Mouse (Mus musculus) midbrain, embryonic 15.5 days (tissue): Measurements from ENCODE around the gene 6430531B16Rik. TPM values are rescaled to one million over a fixed set of nuclear protein-coding genes. Genes with fewer than 3 reads are reported as not detected.

Experiments
- ATAC-seq: fragments of 200-750 bp; cut with Nextera tagmentation; replicated peaks from 2 replicates; pipeline ENCODE4 v1.8.0; 2017; ENCODE audit warnings: moderate TSS enrichment
- H3K27ac ChIP-seq: fragments of 300-500 bp; sonication (generic); 2 replicates; pipeline ENCODE4 v1.5.1; 2015; ENCODE audit warnings: mild to moderate bottlenecking, inconsistent platforms
- H3K27me3 ChIP-seq: fragments of 300-500 bp; sonication (generic); replicated peaks from 2 replicates; pipeline ENCODE4 v1.6.1; 2015; ENCODE audit warnings: inconsistent platforms
- H3K36me3 ChIP-seq: fragments of 300-500 bp; sonication (generic); replicated peaks from 2 replicates; pipeline ENCODE4 v1.6.1; 2015; ENCODE audit warnings: inconsistent platforms
- H3K4me1 ChIP-seq: fragments of 300-500 bp; sonication (generic); 2 replicates; pipeline ENCODE4 v1.6.1; 2015; ENCODE audit warnings: inconsistent platforms
- H3K4me2 ChIP-seq: fragments of 300-500 bp; sonication (generic); 2 replicates; pipeline ENCODE4 v1.6.1; 2015; ENCODE audit warnings: inconsistent platforms, mild to moderate bottlenecking, moderate library complexity
- H3K4me3 ChIP-seq: fragments of 300-500 bp; sonication (generic); 2 replicates; pipeline ENCODE4 v1.5.1; 2015; ENCODE audit warnings: mild to moderate bottlenecking, inconsistent platforms
- H3K9ac ChIP-seq: fragments of 300-500 bp; sonication (generic); 2 replicates; pipeline ENCODE4 v1.6.1; 2015; ENCODE audit warnings: mild to moderate bottlenecking, inconsistent platforms
- H3K9me3 ChIP-seq: fragments of 300-500 bp; sonication (generic); 2 replicates; pipeline ENCODE4 v1.6.1; 2016; ENCODE audit warnings: inconsistent platforms
- WGBS: fragments of 180-500 bp; shearing (Covaris S2); methylation state at CpG from one replicate; pipeline ENCODE4 v1.1.7; 2015; ENCODE audit warnings: mixed read lengths; 5-methylcytosine and 5-hydroxymethylcytosine counted together
- polyA plus RNA-seq: library from polyadenylated mRNA; unstranded; fragments of >200 nt; fragmentation: Nextera tagmentation; extraction: Ambion mirVana; gene quantifications from 2 replicates; pipeline ENCODE4 v1.2.1, GENCODE M21; 2015

The 6430531B16Rik gene
- polyA plus RNA-seq, 1 experiment from 2014 or later, result 0.83 TPM

- H3K9me3 ChIP-seq, result no peaks in the 10 kb centered on the region
- H3K4me3 ChIP-seq, result no peak overlapping the region
- no peaks in the 10 kb centered on the region for H3K4me1 ChIP-seq
- no peaks in the 10 kb centered on the region for H3K36me3 ChIP-seq
- H3K4me2 ChIP-seq, result no peak overlapping the region
- H3K27me3 ChIP-seq, result no peaks in the 10 kb centered on the region
- no peak for ATAC-seq
- no peak overlapping the region for H3K9ac ChIP-seq
- WGBS, result 93% methylated on average over 9 of the region's 9 CpGs
- no peak overlapping the region for H3K27ac ChIP-seq
Measured at GRCm38 (mm10) chr7:139988272-139988671, 9.7 kb upstream of the 6430531B16Rik start.

GRCm38 (mm10) chr7:139984505-139984904, 6.0 kb upstream of the 6430531B16Rik start:
- ATAC-seq, result no peak
- H3K36me3 ChIP-seq, result no peaks in the 10 kb centered on the region
- no peaks in the 10 kb centered on the region for H3K4me1 ChIP-seq
- WGBS, result 93% methylated on average over 11 of the region's 11 CpGs
- no peaks in the 10 kb centered on the region for H3K27me3 ChIP-seq
- H3K9ac ChIP-seq, result no peak overlapping the region
- no peaks in the 10 kb centered on the region for H3K9me3 ChIP-seq
- H3K4me2 ChIP-seq, result no peak overlapping the region
- H3K4me3 ChIP-seq, result no peak overlapping the region
- no peak overlapping the region for H3K27ac ChIP-seq

GRCm38 (mm10) chr7:139982058-139982457, 3.5 kb upstream of the 6430531B16Rik start:
- H3K9me3 ChIP-seq, result no peaks in the 10 kb centered on the region
- no peak overlapping the region for H3K9ac ChIP-seq
- H3K27ac ChIP-seq, result no peak overlapping the region
- H3K36me3 ChIP-seq, result no peaks in the 10 kb centered on the region
- H3K4me2 ChIP-seq, result no peak overlapping the region
- WGBS, result 85% methylated on average over 11 of the region's 11 CpGs
- no peak overlapping the region for H3K4me3 ChIP-seq
- ATAC-seq, result no peak
- 0 out of 2 replicates have a peak, but pooled peaks cover 3% of the 10 kb centered on the region for H3K27me3 ChIP-seq
- peaks cover 12% of the 10 kb centered on the region for H3K4me1 ChIP-seq

GRCm38 (mm10) chr7:139980778-139981177, 2.2 kb upstream of the 6430531B16Rik start:
- H3K27ac ChIP-seq, result no peak overlapping the region
- H3K9me3 ChIP-seq, result no peaks in the 10 kb centered on the region
- no peak for ATAC-seq
- H3K36me3 ChIP-seq, result no peaks in the 10 kb centered on the region
- H3K4me3 ChIP-seq, result no peak overlapping the region
- no peak overlapping the region for H3K9ac ChIP-seq
- no peak overlapping the region for H3K4me2 ChIP-seq
- peaks cover 12% of the 10 kb centered on the region for H3K4me1 ChIP-seq
- peaks cover 3% of the 10 kb centered on the region; the same call in 1 of the 2 replicates for H3K27me3 ChIP-seq
- WGBS, result 70% methylated on average over 3 of the region's 3 CpGs

GRCm38 (mm10) chr7:139979011-139979719, 610 bp upstream of the 6430531B16Rik start:
- no peaks in the 10 kb centered on the region for H3K9me3 ChIP-seq
- peaks cover 12% of the 10 kb centered on the region for H3K4me1 ChIP-seq
- no peaks in the 10 kb centered on the region for H3K36me3 ChIP-seq
- H3K27ac ChIP-seq, result peak overlapping the region; percentile 55
- peak overlapping the region; percentile 92 for H3K4me2 ChIP-seq
- peak overlapping the region; percentile 63 for H3K9ac ChIP-seq
- H3K27me3 ChIP-seq, result peaks cover 3% of the 10 kb centered on the region; the same call in 1 of the 2 replicates
- peak; percentile 66 for ATAC-seq
- H3K4me3 ChIP-seq, result peak overlapping the region; percentile 59
- WGBS, result 42% methylated on average over 13 of the region's 13 CpGs

GRCm38 (mm10) chr7:139975471-139975870, 3.1 kb downstream of the 6430531B16Rik start:
- ATAC-seq, result no peak

GRCm38 (mm10) chr7:139974307-139974706, 4.2 kb downstream of the 6430531B16Rik start:
- H3K36me3 ChIP-seq, result no peaks in the 10 kb centered on the region
- no peaks in the 10 kb centered on the region for H3K9me3 ChIP-seq
- WGBS, result 87% methylated on average over 10 of the region's 10 CpGs
- H3K27me3 ChIP-seq, result peaks cover 3% of the 10 kb centered on the region; the same call in 1 of the 2 replicates
- ATAC-seq, result no peak
- H3K4me1 ChIP-seq, result peaks cover 11% of the 10 kb centered on the region
- H3K4me3 ChIP-seq, result no peak overlapping the region
- H3K9ac ChIP-seq, result no peak overlapping the region
- no peak overlapping the region for H3K27ac ChIP-seq
- H3K4me2 ChIP-seq, result no peak overlapping the region

More at GRCm38 (mm10) chr7:139975471-139975870, 3.1 kb downstream of the 6430531B16Rik start:
- Histone ChIP-seq H3K4me3 (no peak overlapping the region), H3K36me3 (no peaks in the 10 kb centered on the region), H3K4me2 (no peak overlapping the region), H3K9me3 (no peaks in the 10 kb centered on the region), H3K9ac (no peak overlapping the region), H3K27ac (no peak overlapping the region), H3K27me3 (peaks cover 3% of the 10 kb centered on the region; the same call in 1 of the 2 replicates), H3K4me1 (peaks cover 12% of the 10 kb centered on the region)
- 59% methylated on average over 5 of the region's 5 CpGs for WGBS

GRCm38 (mm10) chr7:139972923-139973331, 5.6 kb downstream of the 6430531B16Rik start:
- peaks cover 12% of the 10 kb centered on the region; the same call in 1 of the 2 replicates for H3K27me3 ChIP-seq
- H3K36me3 ChIP-seq, result no peaks in the 10 kb centered on the region
- no peak overlapping the region for H3K9ac ChIP-seq
- H3K4me3 ChIP-seq, result no peak overlapping the region
- no peak overlapping the region for H3K4me2 ChIP-seq
- peaks cover under 1% of the 10 kb centered on the region; the same call in 1 of the 2 replicates for H3K4me1 ChIP-seq
- ATAC-seq, result no peak
- no peak overlapping the region for H3K27ac ChIP-seq
- no peaks in the 10 kb centered on the region for H3K9me3 ChIP-seq

GRCm38 (mm10) chr7:139971436-139971835, 7.1 kb downstream of the 6430531B16Rik start:
- no peak overlapping the region for H3K4me3 ChIP-seq
- no peak overlapping the region for H3K9ac ChIP-seq
- 71% methylated on average over 6 of the region's 6 CpGs for WGBS

GRCm38 (mm10) chr7:139970979-139971378, 7.6 kb downstream of the 6430531B16Rik start:
- no peak overlapping the region for H3K4me2 ChIP-seq
- no peak overlapping the region for H3K4me3 ChIP-seq
- peaks cover 9% of the 10 kb centered on the region; the same call in 1 of the 2 replicates for H3K27me3 ChIP-seq
- WGBS, result 77% methylated on average over 5 of the region's 5 CpGs
- no peaks in the 10 kb centered on the region for H3K9me3 ChIP-seq
- no peak overlapping the region for H3K27ac ChIP-seq
- no peak for ATAC-seq
- no peaks in the 10 kb centered on the region for H3K36me3 ChIP-seq
- no peaks in the 10 kb centered on the region for H3K4me1 ChIP-seq
- H3K9ac ChIP-seq, result no peak overlapping the region

More at GRCm38 (mm10) chr7:139971436-139971835, 7.1 kb downstream of the 6430531B16Rik start:
- H3K4me2 ChIP-seq, result no peak overlapping the region
- no peaks in the 10 kb centered on the region for H3K4me1 ChIP-seq
- no peaks in the 10 kb centered on the region for H3K36me3 ChIP-seq
- H3K27me3 ChIP-seq, result peaks cover 9% of the 10 kb centered on the region; the same call in 1 of the 2 replicates
- ATAC-seq, result no peak
- H3K9me3 ChIP-seq, result no peaks in the 10 kb centered on the region
- no peak overlapping the region for H3K27ac ChIP-seq

GRCm38 (mm10) chr7:139970216-139970919, 8.2 kb downstream of the 6430531B16Rik start:
- no peaks in the 10 kb centered on the region for H3K9me3 ChIP-seq
- no peak overlapping the region for H3K4me2 ChIP-seq
- no peaks in the 10 kb centered on the region for H3K36me3 ChIP-seq
- H3K27ac ChIP-seq, result no peak overlapping the region
- peaks cover 9% of the 10 kb centered on the region; the same call in 1 of the 2 replicates for H3K27me3 ChIP-seq
- no peak overlapping the region for H3K9ac ChIP-seq
- WGBS, result 87% methylated on average over 10 of the region's 10 CpGs
- no peak overlapping the region for H3K4me3 ChIP-seq
- no peak for ATAC-seq
- no peaks in the 10 kb centered on the region for H3K4me1 ChIP-seq

- Histone ChIP-seq H3K4me1 (no peaks in the 10 kb centered on the region), H3K27ac (no peak overlapping the region), H3K9me3 (no peaks in the 10 kb centered on the region), H3K36me3 (no peaks in the 10 kb centered on the region), H3K4me3 (no peak overlapping the region), H3K27me3 (peaks cover 9% of the 10 kb centered on the region; the same call in 1 of the 2 replicates), H3K4me2 (no peak overlapping the region), H3K9ac (no peak overlapping the region)
- no peak for ATAC-seq
- 28% methylated on average over 10 of the region's 10 CpGs for WGBS
Measured at GRCm38 (mm10) chr7:139969348-139970130, 9.0 kb downstream of the 6430531B16Rik start.
